Mouse (Mus musculus): ENCODE measurements around the gene Olfr1423. TPM values are rescaled to one million over a fixed set of nuclear protein-coding genes. Genes with fewer than 3 reads are reported as not detected.

Gene Olfr1423
- polyA plus RNA-seq, 1 experiment from 2014 or later: not detected

DNA sequence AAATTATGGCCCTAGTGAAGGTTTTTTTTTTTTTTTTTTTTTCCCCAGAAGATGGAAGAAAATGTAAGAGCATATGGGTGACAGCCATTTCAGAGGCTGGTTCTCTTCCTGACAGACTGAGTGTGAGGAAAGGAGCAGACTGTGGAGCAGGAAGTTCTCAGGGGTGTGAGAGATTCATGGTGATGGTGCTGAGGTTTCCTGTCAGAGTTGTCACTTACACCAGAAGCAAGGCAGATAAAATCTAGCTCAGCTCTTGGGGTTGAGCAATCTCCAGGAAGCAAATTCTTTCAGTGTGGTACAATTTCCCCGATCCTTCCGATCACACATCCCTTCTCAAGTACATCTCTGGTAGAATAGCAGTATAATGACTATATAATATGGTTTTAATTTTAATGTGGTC, 14.5 kb downstream of the Olfr1423 start:
- Histone ChIP-seq H3K4me3 (ENCODE audit: low read depth, low read length) (no peak overlapping the region), H3K27me3 (replicated peaks; ENCODE audit: control insufficient read depth, insufficient read depth, low read length) (no peaks in the 10 kb centered on the region), H3K36me3 (ENCODE audit: control insufficient read depth, insufficient read depth) (no peaks in the 10 kb centered on the region), H3K4me1 (replicated peaks; ENCODE audit: control insufficient read depth, insufficient read depth, low read length) (no peaks in the 10 kb centered on the region), H3K4me2 (replicated peaks; ENCODE audit: low read depth) (no peak overlapping the region), H3K27ac (ENCODE audit: low read depth, low read length) (no peak overlapping the region), H3K9ac (ENCODE audit: low read depth, low read length) (no peak overlapping the region), H3K9me3 (ENCODE audit: control insufficient read depth) (no peaks in the 10 kb centered on the region)
- ATAC-seq: no peak
- WGBS: 77% methylated on average over 2 of the region's 2 CpGs
- no peak for TF ChIP-seq CTCF (IDR thresholded peaks at IDR 0.05; ENCODE audit: low read depth)

DNA sequence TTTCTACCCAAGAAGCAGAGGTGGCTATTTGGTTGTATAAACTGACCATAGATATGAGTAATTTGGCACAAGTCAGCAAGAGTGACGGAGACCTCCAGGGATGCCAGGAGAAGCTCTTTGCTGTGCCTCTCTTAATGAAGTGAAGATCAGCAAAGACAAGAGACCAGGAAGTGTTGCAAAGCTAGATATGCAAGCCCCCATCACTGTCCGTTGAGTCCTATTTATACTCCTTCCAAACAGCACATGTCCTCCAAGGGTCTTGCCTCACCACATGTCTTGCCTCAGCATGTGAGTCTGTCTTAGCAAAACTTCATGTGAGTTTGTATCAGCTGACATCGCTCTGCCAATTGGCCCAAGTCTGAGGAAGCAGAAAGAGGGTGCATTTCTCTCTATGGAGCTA, 15.8 kb downstream of the Olfr1423 start:
- no peaks in the 10 kb centered on the region for H3K27me3 ChIP-seq (replicated peaks; ENCODE audit: control insufficient read depth, insufficient read depth, low read length)
- H3K9ac ChIP-seq (ENCODE audit: low read depth, low read length): no peak overlapping the region
- ATAC-seq: no peak
- no peak overlapping the region for H3K27ac ChIP-seq (ENCODE audit: low read depth, low read length)
- no peak for TF ChIP-seq CTCF (IDR thresholded peaks at IDR 0.05; ENCODE audit: low read depth)
- no peaks in the 10 kb centered on the region for H3K36me3 ChIP-seq (ENCODE audit: control insufficient read depth, insufficient read depth)
- H3K9me3 ChIP-seq (ENCODE audit: control insufficient read depth): no peaks in the 10 kb centered on the region
- H3K4me2 ChIP-seq (replicated peaks; ENCODE audit: low read depth): no peak overlapping the region
- 88% methylated on average over 3 of the region's 3 CpGs for WGBS
- H3K4me1 ChIP-seq (replicated peaks; ENCODE audit: control insufficient read depth, insufficient read depth, low read length): no peaks in the 10 kb centered on the region
- no peak overlapping the region for H3K4me3 ChIP-seq (ENCODE audit: low read depth, low read length)

DNA sequence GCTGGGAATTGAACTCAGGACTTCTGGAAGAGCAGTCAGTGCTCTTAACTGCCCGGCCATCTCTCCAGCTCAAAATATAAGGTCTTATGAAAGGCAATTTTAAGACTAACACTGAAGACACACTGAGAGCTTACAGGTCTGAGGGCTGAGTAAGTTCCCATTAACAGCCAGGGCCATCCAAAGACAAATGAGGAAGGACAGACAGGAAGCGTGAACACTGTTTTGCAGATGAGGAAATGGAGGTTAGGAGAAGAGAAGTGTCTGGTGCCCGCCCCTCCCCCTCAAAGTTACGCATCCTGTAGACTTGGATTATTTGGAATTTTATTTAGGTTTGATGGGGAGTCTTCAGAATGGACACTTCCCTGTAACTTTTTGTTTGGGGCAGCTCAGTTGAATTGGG, 17.0 kb downstream of the Olfr1423 start:
- H3K27me3 ChIP-seq (replicated peaks; ENCODE audit: control insufficient read depth, insufficient read depth, low read length): no peaks in the 10 kb centered on the region
- no peak overlapping the region for H3K9ac ChIP-seq (ENCODE audit: low read depth, low read length)
- no peaks in the 10 kb centered on the region for H3K9me3 ChIP-seq (ENCODE audit: control insufficient read depth)
- H3K4me2 ChIP-seq (replicated peaks; ENCODE audit: low read depth): no peak overlapping the region
- H3K36me3 ChIP-seq (ENCODE audit: control insufficient read depth, insufficient read depth): no peaks in the 10 kb centered on the region
- ATAC-seq: no peak
- H3K4me1 ChIP-seq (replicated peaks; ENCODE audit: control insufficient read depth, insufficient read depth, low read length): no peaks in the 10 kb centered on the region
- WGBS: 77% methylated on average over 4 of the region's 4 CpGs
- no peak overlapping the region for H3K4me3 ChIP-seq (ENCODE audit: low read depth, low read length)
- no peak overlapping the region for H3K27ac ChIP-seq (ENCODE audit: low read depth, low read length)
- no peak for TF ChIP-seq CTCF (IDR thresholded peaks at IDR 0.05; ENCODE audit: low read depth)

DNA sequence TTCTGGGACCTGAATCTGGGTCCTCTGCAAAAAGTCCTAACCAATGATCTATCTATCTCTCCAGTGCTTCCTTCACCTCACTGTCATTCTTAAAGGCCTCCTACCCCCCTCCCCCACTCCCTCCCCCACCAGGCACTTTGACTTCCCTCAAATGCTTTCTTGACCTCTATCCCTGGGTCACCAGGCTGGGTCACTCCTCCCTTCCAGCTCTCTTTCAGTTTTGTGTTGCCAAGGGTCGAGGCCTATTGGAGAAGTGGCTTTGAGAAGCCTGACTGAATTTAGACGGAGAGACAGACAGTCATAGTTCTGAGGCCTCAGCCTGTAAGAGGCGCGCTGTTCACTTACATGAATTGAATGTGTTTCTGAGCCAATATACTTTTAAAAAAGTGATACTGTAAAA, 24.9 kb downstream of the Olfr1423 start:
- Histone ChIP-seq H3K4me1 (replicated peaks; ENCODE audit: control insufficient read depth, insufficient read depth, low read length) (no peaks in the 10 kb centered on the region), H3K27me3 (replicated peaks; ENCODE audit: control insufficient read depth, insufficient read depth, low read length) (no peaks in the 10 kb centered on the region), H3K27ac (ENCODE audit: low read depth, low read length) (no peak overlapping the region), H3K4me3 (ENCODE audit: low read depth, low read length) (no peak overlapping the region), H3K9me3 (ENCODE audit: control insufficient read depth) (no peaks in the 10 kb centered on the region), H3K9ac (ENCODE audit: low read depth, low read length) (no peak overlapping the region), H3K4me2 (replicated peaks; ENCODE audit: low read depth) (no peak overlapping the region), H3K36me3 (ENCODE audit: control insufficient read depth, insufficient read depth) (no peaks in the 10 kb centered on the region)
- 85% methylated on average over 4 of the region's 4 CpGs for WGBS
- TF ChIP-seq CTCF (IDR thresholded peaks at IDR 0.05; ENCODE audit: low read depth): no peak
- no peak for ATAC-seq

DNA sequence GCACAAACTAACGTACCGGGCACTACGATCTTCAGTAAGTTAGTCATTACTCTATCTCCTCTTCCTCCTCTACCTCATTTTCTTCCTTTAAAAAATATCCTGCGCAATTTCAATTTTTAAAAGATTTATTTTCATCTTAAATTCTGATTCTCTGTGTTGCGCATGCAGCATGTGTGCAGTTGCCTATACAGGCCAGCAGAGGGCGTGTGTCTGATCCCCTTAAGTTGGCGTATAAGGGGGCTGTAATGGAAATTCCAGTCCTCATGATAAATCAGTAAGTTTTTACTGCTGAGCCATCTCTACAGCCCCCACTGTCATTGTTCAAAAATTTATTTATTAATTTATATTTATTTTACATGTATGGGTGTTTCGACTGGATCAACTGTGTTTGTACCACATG, 25.4 kb downstream of the Olfr1423 start:
- peak; percentile 59 for TF ChIP-seq CTCF (IDR thresholded peaks at IDR 0.05; ENCODE audit: low read depth)
- H3K36me3 ChIP-seq (ENCODE audit: control insufficient read depth, insufficient read depth): no peaks in the 10 kb centered on the region
- no peak overlapping the region for H3K4me2 ChIP-seq (replicated peaks; ENCODE audit: low read depth)
- H3K9me3 ChIP-seq (ENCODE audit: control insufficient read depth): no peaks in the 10 kb centered on the region
- no peak overlapping the region for H3K27ac ChIP-seq (ENCODE audit: low read depth, low read length)
- H3K4me3 ChIP-seq (ENCODE audit: low read depth, low read length): no peak overlapping the region
- no peaks in the 10 kb centered on the region for H3K27me3 ChIP-seq (replicated peaks; ENCODE audit: control insufficient read depth, insufficient read depth, low read length)
- no peak for ATAC-seq
- H3K4me1 ChIP-seq (replicated peaks; ENCODE audit: control insufficient read depth, insufficient read depth, low read length): no peaks in the 10 kb centered on the region
- H3K9ac ChIP-seq (ENCODE audit: low read depth, low read length): no peak overlapping the region
- WGBS: 72% methylated on average over 8 of the region's 8 CpGs

DNA sequence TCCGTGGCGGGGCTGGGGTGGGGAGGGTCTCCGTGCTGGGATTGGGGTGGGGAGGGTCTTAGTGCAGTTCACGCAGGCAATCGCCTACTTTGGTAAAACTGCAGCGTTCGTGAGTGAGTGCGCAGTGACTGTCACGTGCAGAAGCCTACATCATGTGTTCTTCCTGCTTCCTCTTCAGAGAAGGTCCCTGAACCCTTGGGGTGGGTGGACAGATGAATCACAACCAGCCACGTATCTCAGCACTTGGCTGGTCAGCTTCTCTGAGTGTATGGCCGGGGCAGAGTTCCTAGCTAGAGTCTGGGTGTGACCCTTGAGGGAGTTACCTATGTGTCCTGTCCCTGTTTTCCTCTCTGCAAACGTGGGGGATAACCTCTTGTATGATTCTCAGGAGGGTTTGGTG, 27.9 kb downstream of the Olfr1423 start:
- peak overlapping the region; percentile 93 for H3K27ac ChIP-seq (ENCODE audit: low read depth, low read length)

DNA sequence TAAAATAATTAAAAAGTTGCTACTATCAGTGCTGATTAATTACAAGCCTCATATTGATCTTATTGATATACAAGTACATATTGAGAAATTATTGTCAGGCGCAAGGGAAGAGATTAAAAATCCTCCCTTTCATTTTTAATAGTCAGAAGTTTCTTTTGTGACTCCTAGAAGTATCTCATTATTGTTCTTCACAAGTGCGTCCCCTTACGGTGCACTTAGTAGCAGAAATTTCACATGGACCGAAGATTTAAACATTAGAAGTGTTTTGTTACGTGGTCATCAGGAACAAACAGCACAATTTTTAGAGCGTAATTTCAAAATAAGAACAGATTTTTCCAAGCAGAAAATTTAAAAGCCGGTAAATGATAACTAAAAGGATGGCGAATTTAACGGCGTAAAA, 28.5 kb downstream of the Olfr1423 start:
- Histone ChIP-seq H3K4me3 (ENCODE audit: low read depth, low read length) (peak overlapping the region; percentile 56), H3K4me2 (replicated peaks; ENCODE audit: low read depth) (peak overlapping the region; percentile 82), H3K4me1 (replicated peaks; ENCODE audit: control insufficient read depth, insufficient read depth, low read length) (no peaks in the 10 kb centered on the region), H3K36me3 (ENCODE audit: control insufficient read depth, insufficient read depth) (no peaks in the 10 kb centered on the region), H3K9ac (ENCODE audit: low read depth, low read length) (peak overlapping the region; percentile 58), H3K9me3 (ENCODE audit: control insufficient read depth) (no peaks in the 10 kb centered on the region), H3K27ac (ENCODE audit: low read depth, low read length) (peak overlapping the region; percentile 93), H3K27me3 (replicated peaks; ENCODE audit: control insufficient read depth, insufficient read depth, low read length) (no peaks in the 10 kb centered on the region)
- WGBS: under 1% methylated on average over 10 of the region's 10 CpGs
- no peak for ATAC-seq
- TF ChIP-seq CTCF (IDR thresholded peaks at IDR 0.05; ENCODE audit: low read depth): no peak

More for the DNA sequence above, 27.9 kb downstream of the Olfr1423 start:
- Histone ChIP-seq H3K9ac (ENCODE audit: low read depth, low read length) (peak overlapping the region; percentile 58; the same call in 1 of the 2 replicates), H3K27me3 (replicated peaks; ENCODE audit: control insufficient read depth, insufficient read depth, low read length) (no peaks in the 10 kb centered on the region), H3K9me3 (ENCODE audit: control insufficient read depth) (no peaks in the 10 kb centered on the region), H3K4me3 (ENCODE audit: low read depth, low read length) (peak overlapping the region; percentile 56), H3K4me1 (replicated peaks; ENCODE audit: control insufficient read depth, insufficient read depth, low read length) (no peaks in the 10 kb centered on the region), H3K36me3 (ENCODE audit: control insufficient read depth, insufficient read depth) (no peaks in the 10 kb centered on the region), H3K4me2 (replicated peaks; ENCODE audit: low read depth) (peak overlapping the region; percentile 82)
- no peak for TF ChIP-seq CTCF (IDR thresholded peaks at IDR 0.05; ENCODE audit: low read depth)
- ATAC-seq: peak; percentile 17; the same call in 1 of the 2 replicates
- WGBS: 2% methylated on average over 12 of the region's 12 CpGs

All from intestine, postnatal 0 days (tissue).